Mouse (Mus musculus): ENCODE measurements around the gene Manbal.
"Not testable (repeated sequence)": the region's sequence is repeated elsewhere in the genome, so short reads cannot be mapped to it uniquely, and the experiment has no call there.

Gene Manbal

DNA sequence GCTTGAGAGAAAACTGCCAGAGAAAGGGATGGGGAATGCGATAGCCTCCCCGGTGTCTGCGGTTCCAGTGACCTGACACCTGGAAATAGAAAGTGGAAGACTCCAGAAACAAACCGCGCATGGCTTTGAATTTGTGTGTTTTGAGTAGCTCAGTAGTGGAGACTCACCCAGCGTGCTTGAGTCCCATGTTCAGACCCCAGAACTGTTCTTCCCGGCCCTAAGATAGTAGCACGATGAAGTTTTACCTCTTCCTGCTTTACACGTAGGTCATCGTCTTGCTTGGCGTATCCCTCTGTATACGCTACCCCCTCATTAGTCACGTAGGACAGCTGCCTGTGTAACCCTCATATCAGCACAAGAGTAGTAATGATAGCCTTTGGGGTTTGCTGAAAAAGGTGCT, 597 bp downstream of the Manbal start:
- no peak for DNase-seq (ENCODE audit: low spot score)

DNA sequence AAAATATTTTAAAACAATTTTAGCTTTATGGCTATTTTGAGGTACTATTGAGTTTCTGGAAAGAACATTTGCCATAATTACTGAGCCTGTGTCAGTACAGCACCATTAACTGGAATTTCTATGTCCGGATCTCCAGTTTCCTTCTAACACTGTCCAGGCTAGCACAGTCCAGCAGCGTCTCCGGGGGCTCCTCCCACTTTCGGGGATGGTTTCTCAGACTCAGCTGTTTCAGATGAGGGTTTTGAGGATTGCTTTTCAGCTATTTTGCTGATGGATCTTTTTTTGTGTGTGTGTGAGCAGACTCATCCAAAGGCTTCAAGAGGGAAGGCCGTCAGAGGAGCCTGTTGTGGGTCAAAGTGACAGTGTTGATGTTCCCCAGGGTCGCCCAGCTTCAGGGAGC, 4.3 kb downstream of the Manbal start:
- DNase-seq (ENCODE audit: low spot score): no peak

DNA sequence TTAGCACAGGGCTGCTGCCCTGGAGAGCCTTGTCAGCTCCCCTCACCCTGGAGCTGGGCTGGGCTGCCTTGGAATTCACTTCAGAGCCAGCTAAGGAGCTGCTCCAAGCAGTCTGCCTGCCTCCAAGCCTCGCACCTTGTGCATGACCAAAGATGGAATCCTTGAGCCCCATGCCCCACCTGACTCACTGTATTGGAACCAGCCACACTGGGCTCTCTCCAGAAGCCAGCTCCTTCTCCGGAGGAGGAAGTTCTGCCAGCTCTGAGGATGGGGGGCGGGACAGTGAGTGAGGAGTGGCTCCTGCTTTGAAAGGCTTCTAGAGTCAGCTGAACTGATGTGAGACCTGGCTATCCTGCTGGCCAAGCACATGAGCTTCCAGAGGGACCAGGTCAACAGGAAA, 6.3 kb downstream of the Manbal start:
- no peak for DNase-seq (ENCODE audit: low spot score)

- DNase-seq (ENCODE audit: low spot score): no peak
These were observed 7.7 kb downstream of the Manbal start for GRCm38 (mm10) chr2:157375051-157375450.

GRCm38 (mm10) chr2:157375794-157376757, 8.7 kb downstream of the Manbal start:
- no peak for DNase-seq (ENCODE audit: low spot score)

- no peak for DNase-seq (ENCODE audit: low spot score)
These were observed 9.6 kb downstream of the Manbal start for GRCm38 (mm10) chr2:157376995-157377394.

DNA sequence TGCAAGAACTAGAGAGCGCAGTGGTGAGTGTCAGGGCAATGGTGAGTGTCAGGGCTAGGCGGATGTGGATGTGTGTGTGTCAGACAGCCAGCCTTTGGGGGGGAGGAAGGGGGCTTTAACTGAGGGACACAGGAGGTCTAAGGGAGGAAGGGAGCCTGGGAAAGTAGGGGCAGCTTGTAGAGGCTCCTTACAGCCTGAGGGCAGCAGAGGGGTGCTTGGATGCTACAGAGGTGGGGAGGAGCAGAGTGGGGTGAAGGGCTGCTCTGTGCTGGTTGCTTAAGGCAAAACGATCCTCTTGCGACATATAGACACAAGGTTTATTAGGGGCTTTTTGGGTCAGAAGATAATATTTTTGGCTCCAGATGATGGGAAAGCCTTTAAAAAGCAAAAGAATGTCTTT, 17.4 kb downstream of the Manbal start:
- DNase-seq (ENCODE audit: low spot score): no peak

GRCm38 (mm10) chr2:157388901-157389590, 21.7 kb downstream of the Manbal start:
- DNase-seq (ENCODE audit: low spot score): not testable (repeated sequence)

DNA sequence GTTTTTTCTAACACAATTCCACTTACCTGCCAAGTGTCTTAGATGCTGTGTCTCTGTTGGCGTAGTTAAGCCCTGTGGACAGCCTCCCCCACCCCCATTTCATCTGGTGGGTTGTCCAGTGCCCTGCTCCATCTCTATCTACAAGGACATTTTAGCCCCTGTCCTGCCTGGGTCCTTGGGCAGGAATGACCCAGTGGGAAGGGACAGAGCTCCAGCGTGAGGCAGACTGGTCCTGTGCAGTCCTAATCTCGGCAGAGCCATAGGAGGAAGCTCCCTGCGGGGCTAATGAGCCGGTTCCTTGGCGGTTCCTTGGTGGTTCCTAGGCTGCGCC, 22.2 kb downstream of the Manbal start:
- no peak for DNase-seq (ENCODE audit: low spot score)

DNA sequence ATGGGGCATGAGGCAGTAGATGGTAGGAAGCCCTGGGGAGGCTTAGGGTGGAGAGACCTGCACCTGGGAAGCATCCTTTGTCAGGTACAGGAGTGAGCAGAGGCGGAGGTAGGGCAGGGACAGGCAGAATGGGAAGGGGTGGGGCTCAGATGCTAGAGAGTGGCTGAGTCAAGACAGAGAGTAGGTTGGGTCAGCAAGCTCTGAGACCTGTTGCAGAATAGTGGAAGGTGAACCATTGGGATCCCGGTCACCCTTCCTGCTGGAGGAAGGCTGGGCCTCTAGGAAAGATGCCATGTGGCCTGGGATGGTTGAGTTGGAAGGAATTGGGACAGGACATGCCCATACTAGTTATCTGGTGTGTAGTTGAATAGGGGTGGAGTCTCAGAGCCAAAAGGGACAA, 24.9 kb downstream of the Manbal start:
- DNase-seq (ENCODE audit: low spot score): no peak

DNA sequence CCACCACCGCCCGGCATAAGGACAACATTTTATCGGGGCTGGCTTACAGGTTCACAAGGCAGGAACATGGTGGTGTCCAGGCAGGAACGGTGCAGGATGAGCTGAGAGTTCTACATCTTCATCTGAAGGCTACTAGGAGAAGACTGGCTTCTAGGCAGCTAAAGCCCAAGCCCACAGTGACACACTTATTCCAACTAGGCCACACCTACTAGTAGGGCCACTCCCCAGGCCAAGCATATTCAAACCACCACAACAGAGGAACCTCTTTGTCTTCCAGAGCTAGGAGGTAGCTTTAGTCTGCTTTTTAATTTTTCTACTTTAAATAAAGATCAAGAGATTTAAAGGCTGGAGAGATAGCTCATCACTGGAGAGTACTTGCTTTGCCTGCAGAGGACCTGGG, 26.2 kb downstream of the Manbal start:
- DNase-seq (ENCODE audit: low spot score): no peak

DNA sequence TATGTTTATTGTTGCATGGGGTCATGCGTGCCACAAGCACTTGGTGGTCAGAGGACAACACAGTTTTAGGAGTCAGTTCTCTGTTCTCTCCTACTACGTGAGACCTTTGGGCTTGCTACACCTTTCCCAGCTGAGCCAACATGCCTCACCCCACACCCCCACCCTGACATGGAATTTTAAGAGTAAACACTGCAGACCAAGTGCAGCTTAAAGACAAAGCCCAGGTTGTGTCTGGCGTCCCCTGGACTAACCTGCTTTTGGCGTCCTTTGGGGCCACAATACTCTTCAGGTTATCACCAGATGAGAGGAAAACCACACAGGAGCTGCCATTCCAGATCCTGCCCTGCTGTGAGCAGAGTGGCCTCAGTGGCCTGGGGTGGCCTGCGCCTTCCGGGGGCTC, 27.5 kb downstream of the Manbal start:
- DNase-seq (ENCODE audit: low spot score): no peak

DNA sequence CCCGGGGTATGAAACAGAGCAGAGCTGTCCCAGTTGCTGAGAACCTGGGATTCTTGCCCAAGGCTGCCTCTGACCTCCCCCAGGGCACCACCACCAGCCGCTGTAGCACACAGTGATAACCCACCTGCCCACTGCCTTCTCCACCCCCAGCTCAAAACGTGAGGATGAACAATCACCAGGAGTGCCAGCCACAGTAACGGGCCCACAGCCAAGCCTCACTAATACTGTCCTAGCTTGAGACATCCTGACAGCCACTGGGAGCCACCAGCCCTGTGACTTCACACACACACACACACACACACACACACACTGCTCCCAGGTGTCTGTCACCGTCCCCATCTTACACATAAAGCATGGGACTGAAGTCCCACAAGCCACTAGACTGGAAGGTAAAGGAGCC, 28.0 kb downstream of the Manbal start:
- DNase-seq (ENCODE audit: low spot score): no peak

GRCm38 (mm10) chr2:157395960-157396359, 28.6 kb downstream of the Manbal start:
- no peak for DNase-seq (ENCODE audit: low spot score)

DNA sequence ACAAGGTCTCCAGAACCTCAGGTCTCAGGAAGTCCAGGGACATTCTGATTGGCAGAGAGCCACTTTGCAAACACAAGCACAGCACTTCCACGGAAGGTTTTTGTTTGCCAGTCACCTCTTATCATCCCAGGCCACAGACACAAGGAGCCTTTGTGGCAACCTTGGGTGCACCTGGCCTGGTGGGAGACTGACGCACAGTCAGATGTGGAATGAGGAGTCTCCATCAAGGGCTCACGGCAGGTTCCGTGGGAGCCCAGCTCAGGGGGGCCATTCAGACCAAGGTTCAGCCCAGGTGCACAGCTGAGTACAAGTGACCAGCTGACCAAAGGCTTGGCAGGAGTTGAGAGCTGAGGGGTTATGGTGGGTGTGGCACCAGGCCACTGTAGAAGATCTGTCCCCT, 30.0 kb downstream of the Manbal start:
- no peak for DNase-seq (ENCODE audit: low spot score)

GRCm38 (mm10) chr2:157398539-157398938, 31.1 kb downstream of the Manbal start:
- DNase-seq (ENCODE audit: low spot score): no peak

GRCm38 (mm10) chr2:157399797-157400196, 32.4 kb downstream of the Manbal start:
- no peak for DNase-seq (ENCODE audit: low spot score)

DNA sequence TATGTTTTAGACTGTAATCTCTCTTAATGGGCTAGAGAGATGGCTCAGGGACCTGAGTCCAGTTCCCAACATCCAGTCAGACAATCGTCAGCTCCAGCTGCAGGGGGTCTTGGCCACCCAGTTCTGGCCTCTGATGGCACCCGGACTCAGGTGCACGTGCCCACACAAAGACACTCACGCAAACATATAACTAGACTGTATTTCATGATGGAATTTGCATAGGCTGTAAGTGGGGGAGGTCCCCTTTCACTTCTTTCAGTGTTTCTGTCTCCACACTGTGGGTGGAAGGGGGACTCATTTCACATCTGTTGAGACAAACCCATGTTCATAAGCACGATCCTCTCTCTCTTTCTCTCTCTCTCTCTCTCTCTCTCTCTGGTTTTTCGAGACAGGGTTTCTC, 33.1 kb downstream of the Manbal start:
- DNase-seq (ENCODE audit: low spot score): no peak

GRCm38 (mm10) chr2:157401261-157401660, 33.9 kb downstream of the Manbal start:
- no peak for DNase-seq (ENCODE audit: low spot score)

GRCm38 (mm10) chr2:157407596-157407995, 40.2 kb downstream of the Manbal start:
- DNase-seq (ENCODE audit: low spot score): no peak

GRCm38 (mm10) chr2:157409793-157410533, 42.6 kb downstream of the Manbal start:
- DNase-seq (ENCODE audit: low spot score): no peak

DNA sequence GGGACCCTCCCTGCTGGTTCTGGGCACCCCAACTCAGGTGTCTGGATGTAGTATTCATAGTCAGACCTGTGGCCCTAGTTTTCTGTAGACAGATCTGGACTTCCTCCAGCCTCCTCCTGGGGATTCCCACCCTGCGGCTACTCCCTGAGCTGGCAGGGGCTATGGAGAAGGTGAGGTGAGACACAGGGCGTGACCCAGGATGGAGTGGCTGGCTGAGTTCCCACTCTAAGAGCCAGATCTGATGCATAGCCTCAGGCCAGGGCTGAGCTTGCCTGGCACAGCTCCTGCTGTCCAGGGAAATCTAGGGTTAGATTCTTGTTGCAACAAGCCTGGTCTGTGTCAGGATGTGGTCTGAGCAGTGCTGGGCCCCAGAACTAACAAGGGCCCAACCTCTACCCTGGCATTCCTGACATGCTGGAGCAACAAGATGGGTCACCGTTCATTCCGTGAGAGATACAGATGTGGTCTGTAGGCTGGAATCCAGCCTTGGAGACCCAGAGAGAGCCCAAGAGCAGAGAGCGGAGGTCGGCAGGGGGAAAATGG, 43.8 kb downstream of the Manbal start:
- DNase-seq (ENCODE audit: low spot score): no peak

GRCm38 (mm10) chr2:157412497-157412896, 45.1 kb downstream of the Manbal start:
- no peak for DNase-seq (ENCODE audit: low spot score)

All from T-cell, adult 2 months (primary cell).